Mouse (Mus musculus): ENCODE measurements around the gene Tmbim1. TPM values are rescaled to one million over a fixed set of nuclear protein-coding genes. Genes with fewer than 3 reads are reported as not detected.
"Not testable (repeated sequence)": the region's sequence is repeated elsewhere in the genome, so short reads cannot be mapped to it uniquely, and the experiment has no call there.

Gene Tmbim1
- polyA plus RNA-seq, 1 experiment from 2014 or later, result 10.7 TPM

GRCm38 (mm10) chr1:74289740-74290139, 15.7 kb downstream of the Tmbim1 start:
- 74% methylated on average over 2 of the region's 2 CpGs for WGBS

GRCm38 (mm10) chr1:74289248-74289647, 16.2 kb downstream of the Tmbim1 start:
- Histone ChIP-seq H3K27me3 (ENCODE audit: low read depth, poor library complexity, severe bottlenecking) (no peaks in the 10 kb centered on the region), H3K4me1 (peaks cover 15% of the 10 kb centered on the region), H3K9me3 (replicated peaks) (no peaks in the 10 kb centered on the region), H3K36me3 (peaks cover 68% of the 10 kb centered on the region), H3K27ac (no peak overlapping the region), H3K4me3 (no peak overlapping the region)
- 92% methylated on average over 9 of the region's 9 CpGs for WGBS
- no peak for DNase-seq (ENCODE audit: low spot score)

More at GRCm38 (mm10) chr1:74289740-74290139, 15.7 kb downstream of the Tmbim1 start:
- no peak for DNase-seq (ENCODE audit: low spot score)
- Histone ChIP-seq H3K27me3 (ENCODE audit: low read depth, poor library complexity, severe bottlenecking) (no peaks in the 10 kb centered on the region), H3K4me1 (peaks cover 16% of the 10 kb centered on the region), H3K36me3 (peaks cover 68% of the 10 kb centered on the region), H3K27ac (no peak overlapping the region), H3K9me3 (replicated peaks) (no peaks in the 10 kb centered on the region), H3K4me3 (no peak overlapping the region)

- Histone ChIP-seq H3K36me3 (peaks cover 60% of the 10 kb centered on the region), H3K9me3 (replicated peaks) (no peaks in the 10 kb centered on the region), H3K4me3 (no peak overlapping the region), H3K27ac (no peak overlapping the region), H3K27me3 (ENCODE audit: low read depth, poor library complexity, severe bottlenecking) (no peaks in the 10 kb centered on the region), H3K4me1 (peaks cover 18% of the 10 kb centered on the region)
- no peak for DNase-seq (ENCODE audit: low spot score)
- 85% methylated on average over 4 of the region's 4 CpGs for whole genome bisulfite sequencing
These were observed 17.1 kb downstream of the Tmbim1 start for GRCm38 (mm10) chr1:74288327-74288726.

- peaks cover 25% of the 10 kb centered on the region for H3K4me1 ChIP-seq
- WGBS, result 59% methylated on average over 15 of the region's 17 CpGs
- not testable (repeated sequence) for H3K27me3 ChIP-seq (ENCODE audit: low read depth, poor library complexity, severe bottlenecking); DNase-seq (ENCODE audit: low spot score); H3K9me3 ChIP-seq (replicated peaks); H3K4me3 ChIP-seq; H3K27ac ChIP-seq
- H3K36me3 ChIP-seq, result peaks cover 61% of the 10 kb centered on the region
These were observed 18.4 kb downstream of the Tmbim1 start for GRCm38 (mm10) chr1:74286869-74287607.

GRCm38 (mm10) chr1:74285212-74286010, 20.0 kb downstream of the Tmbim1 start:
- 4% methylated on average over 23 of the region's 23 CpGs for WGBS
- Histone ChIP-seq H3K4me1 (peaks cover 28% of the 10 kb centered on the region), H3K27ac (peak overlapping the region; percentile 85), H3K27me3 (ENCODE audit: low read depth, poor library complexity, severe bottlenecking) (no peaks in the 10 kb centered on the region), H3K9me3 (replicated peaks) (no peaks in the 10 kb centered on the region), H3K36me3 (peaks cover 61% of the 10 kb centered on the region), H3K4me3 (peak overlapping the region; percentile 78)
- no peak for DNase-seq (ENCODE audit: low spot score)

- Histone ChIP-seq H3K9me3 (replicated peaks) (no peaks in the 10 kb centered on the region), H3K4me3 (peak within 1 kb of the TSS; percentile 78), H3K36me3 (peaks cover 61% of the 10 kb centered on the region), H3K4me1 (peaks cover 32% of the 10 kb centered on the region), H3K27me3 (ENCODE audit: low read depth, poor library complexity, severe bottlenecking) (no peaks in the 10 kb centered on the region), H3K27ac (peak within 1 kb of the TSS; percentile 85)
- DNase-seq (ENCODE audit: low spot score), result peak; percentile 99
- WGBS, result under 1% methylated on average over 56 of the region's 56 CpGs
These were observed 20.8 kb downstream of the Tmbim1 start, which contains the start of the genes Aamp and Pnkd for GRCm38 (mm10) chr1:74284543-74285160. TSS of gene Aamp (minus strand) at chr1:74284738. TSS of gene Pnkd (plus strand) at chr1:74284930.

- peak overlapping the region; percentile 85 for H3K27ac ChIP-seq
- 14% methylated on average over 15 of the region's 15 CpGs for WGBS
These were observed 21.5 kb downstream of the Tmbim1 start for GRCm38 (mm10) chr1:74283686-74284463.

GRCm38 (mm10) chr1:74282896-74283625, 22.4 kb downstream of the Tmbim1 start:
- H3K27me3 ChIP-seq (ENCODE audit: low read depth, poor library complexity, severe bottlenecking), result no peaks in the 10 kb centered on the region
- peaks cover 58% of the 10 kb centered on the region for H3K36me3 ChIP-seq
- H3K4me3 ChIP-seq, result peak overlapping the region; percentile 13
- H3K4me1 ChIP-seq, result peaks cover 32% of the 10 kb centered on the region
- no peaks in the 10 kb centered on the region for H3K9me3 ChIP-seq (replicated peaks)
- 89% methylated on average over 10 of the region's 10 CpGs for WGBS
- no peak for DNase-seq (ENCODE audit: low spot score)
- H3K27ac ChIP-seq, result no peak overlapping the region

More at GRCm38 (mm10) chr1:74283686-74284463, 21.5 kb downstream of the Tmbim1 start:
- H3K27me3 ChIP-seq (ENCODE audit: low read depth, poor library complexity, severe bottlenecking), result no peaks in the 10 kb centered on the region
- H3K4me1 ChIP-seq, result peaks cover 32% of the 10 kb centered on the region
- H3K9me3 ChIP-seq (replicated peaks), result no peaks in the 10 kb centered on the region
- peak overlapping the region; percentile 78 for H3K4me3 ChIP-seq
- peaks cover 61% of the 10 kb centered on the region for H3K36me3 ChIP-seq
- peak; percentile 65 for DNase-seq (ENCODE audit: low spot score)

- H3K36me3 ChIP-seq, result peaks cover 52% of the 10 kb centered on the region
- H3K4me1 ChIP-seq, result peaks cover 41% of the 10 kb centered on the region
- no peaks in the 10 kb centered on the region for H3K9me3 ChIP-seq (replicated peaks)
- no peak for DNase-seq (ENCODE audit: low spot score)
- H3K4me3 ChIP-seq, result no peak overlapping the region
- WGBS, result 91% methylated on average over 8 of the region's 8 CpGs
- H3K27ac ChIP-seq, result no peak overlapping the region
- no peaks in the 10 kb centered on the region for H3K27me3 ChIP-seq (ENCODE audit: low read depth, poor library complexity, severe bottlenecking)
These were observed 23.5 kb downstream of the Tmbim1 start for GRCm38 (mm10) chr1:74281886-74282285.

GRCm38 (mm10) chr1:74281372-74281771, 24.1 kb downstream of the Tmbim1 start:
- peaks cover 49% of the 10 kb centered on the region for H3K36me3 ChIP-seq
- no peaks in the 10 kb centered on the region for H3K27me3 ChIP-seq (ENCODE audit: low read depth, poor library complexity, severe bottlenecking)
- no peak overlapping the region for H3K4me3 ChIP-seq
- DNase-seq (ENCODE audit: low spot score), result no peak
- H3K27ac ChIP-seq, result no peak overlapping the region
- H3K9me3 ChIP-seq (replicated peaks), result no peaks in the 10 kb centered on the region
- WGBS, result 94% methylated on average over 2 of the region's 2 CpGs
- H3K4me1 ChIP-seq, result peaks cover 40% of the 10 kb centered on the region

- Histone ChIP-seq H3K4me1 (peaks cover 37% of the 10 kb centered on the region), H3K27me3 (ENCODE audit: low read depth, poor library complexity, severe bottlenecking) (no peaks in the 10 kb centered on the region), H3K27ac (no peak overlapping the region), H3K36me3 (peaks cover 49% of the 10 kb centered on the region), H3K4me3 (no peak overlapping the region), H3K9me3 (replicated peaks) (no peaks in the 10 kb centered on the region)
- DNase-seq (ENCODE audit: low spot score), result no peak
- WGBS, result 95% methylated on average over 14 of the region's 14 CpGs
These were observed 24.7 kb downstream of the Tmbim1 start for GRCm38 (mm10) chr1:74280591-74281325.
